Mouse (Mus musculus): ENCODE data around the gene Zswim3. TPM values are rescaled to one million over a fixed set of nuclear protein-coding genes. Genes with fewer than 3 reads are reported as not detected.
"Not testable (repeated sequence)": the region's sequence is repeated elsewhere in the genome, so short reads cannot be mapped to it uniquely, and the experiment has no call there.

Gene Zswim3
- polyA plus RNA-seq, 1 experiment, result 0.40 TPM

- Histone ChIP-seq H3K4me3 (replicated peaks) (peak within 1 kb of the TSS; percentile 99), H3K9me3 (no peaks in the 10 kb centered on the region), H3K27me3 (replicated peaks) (peaks cover 3% of the 10 kb centered on the region), H3K4me1 (peaks cover 42% of the 10 kb centered on the region), H3K36me3 (replicated peaks; ENCODE audit: low read length) (peaks cover 41% of the 10 kb centered on the region)
- TF ChIP-seq GATA1 (IDR thresholded peaks at IDR 0.05; ENCODE audit: borderline replicate concordance, low read length), result no peak
- no peak for TF ChIP-seq FLI1 (IDR thresholded peaks at IDR 0.05; ENCODE audit: low read length)
Measured at GRCm38 (mm10) chr2:164832748-164833301, 27.9 kb downstream of the Zswim3 start, which contains the start of gene Ctsa. Ctsa (plus strand) TSS chr2:164832873.

GRCm38 (mm10) chr2:164833314-164833959 is 28.5 kb downstream of the Zswim3 start, which contains the start of gene Neurl2:
Neurl2 (minus strand) TSS chr2:164833456.
- Histone ChIP-seq H3K27me3 (replicated peaks) (peaks cover 3% of the 10 kb centered on the region), H3K9me3 (no peaks in the 10 kb centered on the region), H3K4me1 (peaks cover 42% of the 10 kb centered on the region), H3K36me3 (replicated peaks; ENCODE audit: low read length) (peaks cover 41% of the 10 kb centered on the region), H3K4me3 (replicated peaks) (peak within 1 kb of the TSS; percentile 99)
- TF ChIP-seq FLI1 (IDR thresholded peaks at IDR 0.05; ENCODE audit: low read length) (no peak), GATA1 (IDR thresholded peaks at IDR 0.05; ENCODE audit: borderline replicate concordance, low read length) (no peak)

- peak overlapping the region; percentile 99 for H3K4me3 ChIP-seq (replicated peaks)
- H3K9me3 ChIP-seq, result no peaks in the 10 kb centered on the region
- peaks cover 45% of the 10 kb centered on the region for H3K36me3 ChIP-seq (replicated peaks; ENCODE audit: low read length)
- peaks cover 3% of the 10 kb centered on the region for H3K27me3 ChIP-seq (replicated peaks)
- TF ChIP-seq FLI1 (IDR thresholded peaks at IDR 0.05; ENCODE audit: low read length) (no peak), GATA1 (IDR thresholded peaks at IDR 0.05; ENCODE audit: borderline replicate concordance, low read length) (no peak)
- peaks cover 42% of the 10 kb centered on the region for H3K4me1 ChIP-seq
Measured at GRCm38 (mm10) chr2:164834531-164834930, 29.6 kb downstream of the Zswim3 start.

- no peak for TF ChIP-seq GATA1 (IDR thresholded peaks at IDR 0.05; ENCODE audit: borderline replicate concordance, low read length)
- TF ChIP-seq FLI1 (IDR thresholded peaks at IDR 0.05; ENCODE audit: low read length), result no peak
- Histone ChIP-seq H3K27me3 (replicated peaks) (peaks cover 3% of the 10 kb centered on the region), H3K9me3 (no peaks in the 10 kb centered on the region), H3K36me3 (replicated peaks; ENCODE audit: low read length) (peaks cover 51% of the 10 kb centered on the region), H3K4me1 (peaks cover 40% of the 10 kb centered on the region), H3K4me3 (replicated peaks) (peak overlapping the region; percentile 99)
Measured at GRCm38 (mm10) chr2:164835164-164835563, 30.3 kb downstream of the Zswim3 start.

- no peak for TF ChIP-seq FLI1 (IDR thresholded peaks at IDR 0.05; ENCODE audit: low read length)
- TF ChIP-seq GATA1 (IDR thresholded peaks at IDR 0.05; ENCODE audit: borderline replicate concordance, low read length), result no peak
- peaks cover 37% of the 10 kb centered on the region for H3K27me3 ChIP-seq (replicated peaks)
- H3K4me1 ChIP-seq, result peaks cover 12% of the 10 kb centered on the region
- H3K36me3 ChIP-seq (replicated peaks; ENCODE audit: low read length), result peaks cover 5% of the 10 kb centered on the region
- H3K9me3 ChIP-seq, result peaks cover 10% of the 10 kb centered on the region
- H3K4me3 ChIP-seq (replicated peaks), result no peak overlapping the region
Measured at GRCm38 (mm10) chr2:164845782-164846181, 40.9 kb downstream of the Zswim3 start.

GRCm38 (mm10) chr2:164850061-164850460 is 45.2 kb downstream of the Zswim3 start:
- Histone ChIP-seq H3K4me1 (peaks cover 18% of the 10 kb centered on the region), H3K9me3 (peaks cover 10% of the 10 kb centered on the region), H3K36me3 (replicated peaks; ENCODE audit: low read length) (peaks cover 5% of the 10 kb centered on the region), H3K4me3 (replicated peaks) (no peak overlapping the region), H3K27me3 (replicated peaks) (peaks cover 51% of the 10 kb centered on the region)
- TF ChIP-seq FLI1 (IDR thresholded peaks at IDR 0.05; ENCODE audit: low read length), result no peak
- TF ChIP-seq GATA1 (IDR thresholded peaks at IDR 0.05; ENCODE audit: borderline replicate concordance, low read length), result no peak

- H3K36me3 ChIP-seq (replicated peaks; ENCODE audit: low read length); H3K9me3 ChIP-seq; H3K4me3 ChIP-seq (replicated peaks): not testable (repeated sequence)
- Histone ChIP-seq H3K27me3 (replicated peaks) (peaks cover 75% of the 10 kb centered on the region), H3K4me1 (peaks cover 47% of the 10 kb centered on the region)
Measured at GRCm38 (mm10) chr2:164855572-164855971, 50.7 kb downstream of the Zswim3 start.

- Histone ChIP-seq H3K36me3 (replicated peaks; ENCODE audit: low read length) (no peaks in the 10 kb centered on the region), H3K27me3 (replicated peaks) (peaks cover 81% of the 10 kb centered on the region), H3K4me1 (peaks cover 48% of the 10 kb centered on the region), H3K4me3 (replicated peaks) (peak overlapping the region; percentile 93), H3K9me3 (no peaks in the 10 kb centered on the region)
- TF ChIP-seq GATA1 (IDR thresholded peaks at IDR 0.05; ENCODE audit: borderline replicate concordance, low read length), result no peak
- TF ChIP-seq FLI1 (IDR thresholded peaks at IDR 0.05; ENCODE audit: low read length), result no peak
Measured at GRCm38 (mm10) chr2:164856309-164857100, 51.6 kb downstream of the Zswim3 start.

GRCm38 (mm10) chr2:164857101-164857821 is 52.4 kb downstream of the Zswim3 start, which contains the start of gene Pltp:
Pltp (minus strand) TSS chr2:164857711.
- Histone ChIP-seq H3K27me3 (replicated peaks) (peaks cover 79% of the 10 kb centered on the region), H3K9me3 (no peaks in the 10 kb centered on the region)

More at GRCm38 (mm10) chr2:164857101-164857821, 52.4 kb downstream of the Zswim3 start, which contains the start of gene Pltp:
- Histone ChIP-seq H3K36me3 (replicated peaks; ENCODE audit: low read length) (no peaks in the 10 kb centered on the region), H3K4me1 (peaks cover 55% of the 10 kb centered on the region), H3K4me3 (replicated peaks) (peak within 1 kb of the TSS; percentile 93)
- TF ChIP-seq FLI1 (IDR thresholded peaks at IDR 0.05; ENCODE audit: low read length), result no peak
- no peak for TF ChIP-seq GATA1 (IDR thresholded peaks at IDR 0.05; ENCODE audit: borderline replicate concordance, low read length)
